Mouse (Mus musculus) cortical plate, adult 2 months (tissue): ENCODE data around the gene Gm45837.

Source experiments
- CTCF ChIP-seq: fragments of 200-500 bp; IDR thresholded peaks from 2 replicates; pipeline ENCODE4 v1.5.1; 2011; ENCODE audit warnings: mild to moderate bottlenecking, control low read depth, low read length; ENCODE audit not compliant: insufficient read depth; ENCODE audit errors: extremely low read depth
- POLR2A ChIP-seq: fragments of 200-500 bp; IDR thresholded peaks from 2 replicates; pipeline ENCODE4 v1.6.1; 2011; ENCODE audit warnings: mild to moderate bottlenecking, low read length, control low read depth; ENCODE audit not compliant: insufficient read depth; ENCODE audit errors: extremely low read depth

- TF ChIP-seq POLR2A (no peak), CTCF (no peak)
These were observed 98.5 kb downstream of the Gm45837 start for GRCm38 (mm10) chr7:101509212-101509611.
